ENCODE assay signal across 17 mouse cellular contexts in genomic region chr17:63445212-63445611, GRCm38 (mm10).
"Had no signal": no experiment of that assay in that cellular context is flagged by ENCODE, and none has a peak within 500 bp of the region (broad histone marks: within the 10 kb centered on the region; RNA-seq: fewer than 3 reads in every experiment).

No protein-coding gene starts in this region.

- ATAC-seq: intestine, embryonic 15.5 days; lung, postnatal 0 days had no signal

- DNase-seq: kidney, adult 2 months; kidney, postnatal 14 days; left cerebral cortex, postnatal 4 days; lung, adult 2 months; lung, postnatal 36 days; retina, postnatal 1 day; right cerebral cortex, postnatal 4 days; spleen, adult 18-20 months; thymus, adult 18-20 months; thymus, postnatal 14 days had no signal

- H3K9ac ChIP-seq: intestine, embryonic 15.5 days; kidney, embryonic 15.5 days; limb, embryonic 13.5 days; liver, embryonic 15.5 days; neural tube, embryonic 12.5 days had no signal

- H3K27me3 ChIP-seq: intestine, embryonic 15.5 days; kidney, embryonic 15.5 days; limb, embryonic 13.5 days; liver, embryonic 15.5 days; neural tube, embryonic 12.5 days had no signal

- H3K9me3 ChIP-seq: intestine, embryonic 15.5 days; kidney, embryonic 15.5 days; liver, embryonic 15.5 days; neural tube, embryonic 12.5 days had no signal

- H3K27ac ChIP-seq: intestine, embryonic 15.5 days; kidney, embryonic 15.5 days; limb, embryonic 13.5 days; liver, embryonic 15.5 days; neural tube, embryonic 12.5 days had no signal

- H3K4me1 ChIP-seq: intestine, embryonic 15.5 days; kidney, embryonic 15.5 days; limb, embryonic 13.5 days; liver, embryonic 15.5 days; neural tube, embryonic 12.5 days had no signal

- H3K36me3 ChIP-seq: intestine, embryonic 15.5 days; liver, embryonic 15.5 days; neural tube, embryonic 12.5 days had no signal

- H3K4me3 ChIP-seq: intestine, embryonic 15.5 days; kidney, embryonic 15.5 days; limb, embryonic 13.5 days; liver, embryonic 15.5 days; neural tube, embryonic 12.5 days had no signal

- H3K4me2 ChIP-seq: intestine, embryonic 15.5 days; kidney, embryonic 15.5 days; limb, embryonic 13.5 days; liver, embryonic 11.5 days; liver, embryonic 15.5 days; neural tube, embryonic 12.5 days had no signal
